Mouse (Mus musculus): ENCODE data around the gene Cypt1.

Cypt1 gene

GRCm38 (mm10) chrX:16522569-16522968 lies at the start of gene Cypt1:
Gene Cypt1 (plus strand): TSS chrX:16522869.
- DNase-seq (ENCODE audit: low spot score in 2 of 2): no peak

GRCm38 (mm10) chrX:16546806-16547205 lies 24.1 kb downstream of the Cypt1 start:
- no peak for DNase-seq (ENCODE audit: low spot score in 2 of 2)

GRCm38 (mm10) chrX:16557061-16557460 lies 34.4 kb downstream of the Cypt1 start:
- DNase-seq (ENCODE audit: low spot score in 2 of 2): no peak

GRCm38 (mm10) chrX:16558501-16558900 lies 35.8 kb downstream of the Cypt1 start:
- peak in 1 of 2 experiments; percentile 1 for DNase-seq (ENCODE audit: low spot score in 2 of 2)

All from frontal cortex, postnatal 36 days (tissue).